Mouse (Mus musculus): Measurements from ENCODE around the gene Ascl2. TPM values are rescaled to one million over a fixed set of nuclear protein-coding genes. Genes with fewer than 3 reads are reported as not detected.
A peak's percentile ranks its signal among the peaks of the same experiment; 100 is the strongest.

The Ascl2 gene
- total RNA-seq, 2 experiments from 2014 or later = 0.67 TPM; not detected in 1

DNA sequence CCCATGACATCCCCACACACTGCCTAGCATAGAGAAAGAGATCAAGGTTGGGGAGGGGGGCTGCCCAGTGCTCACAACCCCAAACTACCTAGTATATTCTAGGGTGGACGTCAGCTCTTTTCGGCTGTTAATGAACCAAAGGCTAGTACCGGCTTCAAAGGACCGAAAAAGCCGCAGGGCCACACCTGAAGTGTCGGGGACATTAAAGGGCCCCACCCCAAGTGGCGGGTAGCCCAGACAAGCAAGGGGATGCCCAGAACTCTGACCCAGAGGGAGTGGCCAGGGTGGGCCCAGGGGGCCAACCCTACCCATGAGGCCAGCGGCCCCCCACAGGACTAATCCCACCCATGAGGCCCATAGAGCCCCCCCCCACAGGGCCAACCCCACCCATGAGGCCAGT lies 41.8 kb downstream of the Ascl2 start:
- ATAC-seq (replicated peaks; ENCODE audit: poor library complexity) = no peak

GRCm38 (mm10) chr7:142918641-142919628 lies 50.1 kb downstream of the Ascl2 start:
- ATAC-seq (replicated peaks; ENCODE audit: poor library complexity) = peak; percentile 100

GRCm38 (mm10) chr7:142917659-142918058 lies 51.4 kb downstream of the Ascl2 start:
- no peak for ATAC-seq (replicated peaks; ENCODE audit: poor library complexity)

Other genes starting within 250 kb of the Ascl2 start
- not detected in 2 replicates for gene Ins2, start 225.9 kb downstream of the Ascl2 start, total RNA-seq (2015)
- not detected in 2 replicates for gene Ins2, start 225.9 kb downstream of the Ascl2 start, total RNA-seq (2017)
- not detected in 2 replicates for gene Th, start 38.1 kb downstream of the Ascl2 start, total RNA-seq (2015)
- gene Th, start 38.1 kb downstream of the Ascl2 start, total RNA-seq (2017) = not detected in 2 replicates
- 127 and 144 TPM in 2 replicates for gene Tspan32, start 35.8 kb upstream of the Ascl2 start, total RNA-seq (2015)
- gene Tspan32, start 35.8 kb upstream of the Ascl2 start, total RNA-seq (2017) = 98.1 and 105 TPM in 2 replicates
- gene Cd81, start 83.5 kb upstream of the Ascl2 start, total RNA-seq (2015) = 118 and 140 TPM in 2 replicates
- gene Cd81, start 83.5 kb upstream of the Ascl2 start, total RNA-seq (2017) = 121 and 181 TPM in 2 replicates
- 18.7 and 23.5 TPM in 2 replicates for gene Tssc4, start 100.0 kb upstream of the Ascl2 start, total RNA-seq (2015)
- 26.8 and 33.7 TPM in 2 replicates for gene Tssc4, start 100.0 kb upstream of the Ascl2 start, total RNA-seq (2017)
- not detected in 2 replicates for gene Trpm5, start 125.4 kb upstream of the Ascl2 start, total RNA-seq (2015)
- gene Trpm5, start 125.4 kb upstream of the Ascl2 start, total RNA-seq (2017) = not detected in 2 replicates
- not detected in 2 replicates for gene Kcnq1, start 137.1 kb upstream of the Ascl2 start, total RNA-seq (2015)
- gene Kcnq1, start 137.1 kb upstream of the Ascl2 start, total RNA-seq (2017) = not detected in 2 replicates